Mouse (Mus musculus) hindbrain, embryonic 12.5 days (tissue): ENCODE results near the gene Aamdc. TPM values are rescaled to one million over a fixed set of nuclear protein-coding genes. Genes with fewer than 3 reads are reported as not detected.

Source experiments
- polyA plus RNA-seq: library from polyadenylated mRNA; unstranded; fragments of >200 nt; fragmentation: Nextera tagmentation; extraction: Ambion mirVana; gene quantifications from 2 replicates; pipeline ENCODE4 v1.2.1, GENCODE M21; 2016

Aamdc gene
- polyA plus RNA-seq, 1 experiment from 2014 or later, result 43.9 TPM

Other genes starting within 250 kb of the Aamdc start
- 4.0 and 5.1 TPM in 2 replicates for gene Usp35, start 247.5 kb downstream of the Aamdc start, polyA plus RNA-seq
- gene Kctd21, start 247.2 kb downstream of the Aamdc start, polyA plus RNA-seq, result 6.3 and 7.7 TPM in 2 replicates
- gene Alg8, start 207.9 kb downstream of the Aamdc start, polyA plus RNA-seq, result 27.6 and 28.1 TPM in 2 replicates
- 350 and 364 TPM in 2 replicates for gene Ndufc2, start 179.5 kb downstream of the Aamdc start, polyA plus RNA-seq
- gene Thrsp, start 161.8 kb downstream of the Aamdc start, polyA plus RNA-seq, result 0.72 and 0.81 TPM in 2 replicates
- gene Kctd14, start 128.2 kb downstream of the Aamdc start, polyA plus RNA-seq, result 1.8 and 2.3 TPM in 2 replicates
- 54.2 and 55.3 TPM in 2 replicates for gene Ints4, start 98.5 kb downstream of the Aamdc start, polyA plus RNA-seq
- 33.2 and 33.4 TPM in 2 replicates for gene Rsf1, start 392 bp upstream of the Aamdc start, polyA plus RNA-seq
- gene Clns1a, start 117.1 kb upstream of the Aamdc start, polyA plus RNA-seq, result 197 TPM in 2 replicates
- 6.2 TPM in 2 replicates for gene Aqp11, start 158.8 kb upstream of the Aamdc start, polyA plus RNA-seq
- 110 and 111 TPM in 2 replicates for gene Pak1, start 209.0 kb upstream of the Aamdc start, polyA plus RNA-seq